Mouse (Mus musculus) gastrocnemius, postnatal 36 days (tissue): Measurements from ENCODE around the gene Hnrnpr. TPM values are rescaled to one million over a fixed set of nuclear protein-coding genes. Genes with fewer than 3 reads are reported as not detected.

Experiments used
- DNase-seq, 2 experiments: peaks; one replicate each; pipeline ENCODE4 v3.0.0; 2022
- intact Hi-C: fragments of 180-260 bp; cut with DNase I; formaldehyde crosslinking; loops from one replicate; pipeline ENCODE4 v1.15.1; 2025
- long read RNA-seq, 2 experiments: library from polyadenylated mRNA; stranded (forward); transcript quantifications; one replicate each; pipeline ENCODE4 v2.0.0; 2021
- total RNA-seq, 2 experiments: library from RNA; stranded (reverse); gene quantifications; 2 replicates each; pipeline ENCODE4 v1.2.3; 2021

Hnrnpr gene
- total RNA-seq = 10 to 100 TPM; 16.4 to 21.1 TPM
- long read RNA-seq, experiment 1, full-length matches to known transcripts = 10 of 10 reads
- long read RNA-seq, experiment 1, partial matches to known transcripts = 0 of 10 reads
- long read RNA-seq, experiment 1, other reads (novel, unspliced or antisense) = 0 of 10 reads
- long read RNA-seq, experiment 2, full-length matches to known transcripts = 15 of 20 reads
- long read RNA-seq, experiment 2, partial matches to known transcripts = 3 of 20 reads
- long read RNA-seq, experiment 2, other reads (novel, unspliced or antisense) = 2 of 20 reads

- intact Hi-C loops = loop anchor here (2.0 kb wide), 1 partner anchor 50 kb away; no protein-coding TSS in a partner anchor
- DNase-seq = peak; percentile 99
Measured at GRCm38 (mm10) chr4:136310229-136311041, at the start of gene Hnrnpr. Hnrnpr (plus strand) TSS chr4:136310942.

GRCm38 (mm10) chr4:136261912-136262311 is 48.8 kb upstream of the Hnrnpr start:
- DNase-seq = no peak
- intact Hi-C loops = loop anchor here (2.0 kb wide), 1 partner anchor 49 kb away; the partner anchor contains the start of gene Hnrnpr

GRCm38 (mm10) chr4:136263555-136263954 is 47.2 kb upstream of the Hnrnpr start:
- intact Hi-C loops = no loop called here
- no peak for DNase-seq

DNA sequence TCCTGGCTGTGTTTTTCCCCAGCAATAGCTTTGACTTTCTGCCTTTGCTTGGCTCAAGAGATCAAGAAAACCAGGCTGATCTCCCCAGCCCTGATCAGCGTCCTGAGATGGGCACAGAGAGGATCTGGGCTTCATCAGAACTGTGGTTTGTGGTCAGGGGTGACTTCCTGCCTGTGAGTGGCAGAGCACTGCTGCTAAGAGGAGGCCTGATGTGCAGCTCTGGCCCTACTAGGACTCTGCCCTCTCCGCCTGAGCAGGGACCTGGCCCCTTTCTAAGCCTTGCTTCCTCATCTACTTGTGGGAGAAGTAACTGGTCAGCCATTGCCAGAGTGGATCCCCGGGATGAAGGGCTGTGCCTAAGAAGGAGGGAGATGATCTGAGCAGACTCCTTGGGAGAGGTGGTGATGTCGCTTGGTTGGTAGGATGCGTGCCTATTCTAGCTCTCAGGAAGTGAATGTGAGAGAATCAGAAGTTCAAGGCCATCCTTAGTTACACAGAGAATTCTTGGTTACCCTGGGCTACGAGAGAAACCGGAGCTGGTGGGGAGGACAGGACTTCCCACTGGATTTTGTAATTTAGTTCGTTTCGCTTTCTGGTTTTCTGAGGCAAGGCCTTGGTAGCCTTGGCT is 43.9 kb upstream of the Hnrnpr start:
- intact Hi-C loops = no loop called here
- DNase-seq = no peak

GRCm38 (mm10) chr4:136268912-136269311 is 41.8 kb upstream of the Hnrnpr start:
- intact Hi-C loops = no loop called here
- DNase-seq = no peak

- intact Hi-C loops = no loop called here
- peak in 1 of 2 experiments; percentile 50 for DNase-seq
Measured at GRCm38 (mm10) chr4:136270648-136271047, 40.1 kb upstream of the Hnrnpr start.

GRCm38 (mm10) chr4:136281097-136281496 is 29.6 kb upstream of the Hnrnpr start:
- intact Hi-C loops = no loop called here
- DNase-seq = no peak

- intact Hi-C loops = no loop called here
- no peak for DNase-seq
Measured at GRCm38 (mm10) chr4:136281611-136282010, 29.1 kb upstream of the Hnrnpr start.

DNA sequence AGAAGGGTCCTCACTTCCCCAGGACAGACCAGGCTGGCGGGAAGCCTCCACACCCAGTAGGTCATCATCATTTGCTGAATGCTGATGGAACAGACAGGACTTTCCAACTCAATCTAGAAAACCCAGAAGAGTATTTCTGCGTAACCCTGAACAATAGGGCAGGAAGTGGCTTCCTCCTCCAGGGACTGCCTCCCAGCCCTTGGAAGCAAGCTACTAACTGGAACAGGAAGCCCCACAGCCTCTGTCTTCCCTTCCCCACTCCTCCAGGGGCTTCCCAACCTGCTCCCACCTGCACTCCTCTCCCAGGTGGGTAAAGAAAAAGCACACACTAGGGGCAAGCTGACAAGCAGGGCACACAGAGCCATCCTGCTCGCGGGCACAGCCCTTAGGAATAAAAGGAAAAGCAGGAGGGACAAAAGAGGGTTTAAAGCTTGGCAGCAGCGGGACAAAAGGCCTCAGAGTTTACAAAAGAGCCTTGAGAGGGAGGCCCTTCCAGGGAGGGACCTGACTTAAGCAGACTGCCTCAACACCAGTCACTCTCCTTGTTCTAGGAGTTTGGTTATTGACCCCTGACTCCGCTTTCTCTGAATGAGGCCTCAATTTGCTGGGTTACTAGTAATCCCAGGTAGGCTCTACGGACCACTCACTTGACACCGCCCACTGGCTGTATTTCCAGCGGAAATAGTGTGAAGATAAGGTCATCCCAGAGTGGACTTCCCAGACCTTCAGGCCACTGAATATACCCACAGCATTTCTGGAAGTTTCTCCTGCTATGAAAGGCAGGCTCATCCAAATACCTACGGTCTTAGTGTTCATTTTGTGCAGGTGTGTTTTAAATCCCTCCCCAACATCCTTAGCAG is 27.9 kb upstream of the Hnrnpr start:
- intact Hi-C loops = no loop called here
- peak in 1 of 2 experiments; percentile 19 for DNase-seq

DNA sequence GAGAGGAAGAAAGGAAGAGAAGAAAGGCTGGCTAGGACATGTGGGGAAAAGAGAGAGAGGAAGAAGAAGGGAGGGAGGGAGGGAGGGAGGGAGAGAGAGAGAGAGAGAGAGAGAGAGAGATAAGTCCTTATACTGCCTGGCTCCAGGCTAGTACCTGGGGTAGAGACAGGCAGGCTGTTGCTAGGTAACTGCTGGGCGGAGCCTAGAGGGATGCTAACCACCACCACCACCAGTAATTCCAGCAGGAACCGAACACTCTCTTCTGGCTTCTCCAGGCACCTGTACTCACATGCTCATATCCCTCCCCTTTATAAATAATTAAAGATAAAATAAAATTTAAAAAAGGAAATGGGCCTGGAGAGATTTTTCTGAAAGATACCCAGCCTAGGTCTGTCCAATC is 27.0 kb upstream of the Hnrnpr start:
- intact Hi-C loops = no loop called here
- no peak for DNase-seq

- intact Hi-C loops = no loop called here
- peak; percentile 45 to 82 for DNase-seq
Measured at GRCm38 (mm10) chr4:136284455-136284854, 26.3 kb upstream of the Hnrnpr start, which contains the start of gene Zfp46. Zfp46 (plus strand) TSS chr4:136284683.

GRCm38 (mm10) chr4:136284891-136285290 is 25.9 kb upstream of the Hnrnpr start:
- no peak for DNase-seq
- intact Hi-C loops = loop anchor here (1.0 kb wide), 1 partner anchor 25 kb away; no protein-coding TSS in a partner anchor

- intact Hi-C loops = loop anchor here (1.0 kb wide), 1 partner anchor 25 kb away; no protein-coding TSS in a partner anchor
- DNase-seq = peak; percentile 90 to 94
Measured at GRCm38 (mm10) chr4:136285348-136285810, 25.4 kb upstream of the Hnrnpr start.

DNA sequence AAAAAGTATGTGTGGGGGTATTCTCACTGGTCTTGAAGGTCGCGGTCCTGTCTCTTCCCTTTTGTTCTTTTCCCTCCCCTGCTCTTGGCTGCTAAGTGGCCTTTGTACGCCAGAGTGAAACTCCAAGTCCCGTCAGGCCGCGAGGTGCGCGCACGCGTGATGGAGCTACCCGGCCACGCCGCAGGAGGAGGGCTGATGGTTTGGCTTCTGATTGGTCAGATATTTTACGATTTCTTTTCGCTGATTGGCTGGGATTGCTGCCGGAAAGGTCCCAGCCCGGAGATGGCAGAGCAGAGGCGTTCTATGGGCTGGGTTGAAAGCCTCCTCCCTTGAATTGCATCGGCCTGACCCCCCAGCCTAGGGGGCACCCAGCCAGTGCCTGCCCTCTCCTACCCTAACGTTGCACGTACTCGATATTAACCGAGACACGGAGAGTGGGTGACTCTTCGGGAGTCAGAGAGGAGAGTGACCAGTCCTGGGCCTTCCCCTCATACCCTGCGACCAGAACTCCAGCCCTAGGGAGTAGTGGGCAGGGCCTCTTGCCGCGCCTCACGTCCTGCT is 24.9 kb upstream of the Hnrnpr start:
- intact Hi-C loops = loop anchor here (1.0 kb wide), 1 partner anchor 26 kb away; no protein-coding TSS in a partner anchor
- peak; percentile 90 to 95 for DNase-seq

GRCm38 (mm10) chr4:136289918-136290780 is 20.6 kb upstream of the Hnrnpr start:
- no peak for DNase-seq
- intact Hi-C loops = no loop called here

GRCm38 (mm10) chr4:136290781-136291595 is 19.8 kb upstream of the Hnrnpr start:
- no peak for DNase-seq
- intact Hi-C loops = no loop called here

DNA sequence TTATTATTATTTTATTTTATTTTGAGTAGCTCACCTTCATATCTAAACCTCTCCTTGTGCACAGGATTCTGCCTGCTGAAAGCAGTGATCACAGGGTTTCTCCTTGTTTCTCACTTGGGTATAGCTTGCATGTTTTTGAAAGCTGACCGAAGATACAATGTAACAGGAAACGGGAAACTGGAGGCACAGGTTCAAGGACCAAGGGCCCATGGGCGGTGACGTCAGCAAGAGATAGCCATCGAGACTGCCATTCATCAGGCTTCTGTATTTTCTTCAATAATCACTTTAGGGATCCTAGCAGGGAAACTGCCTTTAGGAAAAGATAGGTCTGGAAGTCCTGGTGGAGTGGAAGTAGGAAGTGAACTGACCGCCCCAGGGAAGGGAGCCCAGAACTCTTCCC is 19.1 kb upstream of the Hnrnpr start:
- intact Hi-C loops = no loop called here
- DNase-seq = no peak

- DNase-seq = no peak
Measured at GRCm38 (mm10) chr4:136295941-136296340, 14.8 kb upstream of the Hnrnpr start.

More at GRCm38 (mm10) chr4:136295941-136296340, 14.8 kb upstream of the Hnrnpr start:
- intact Hi-C loops = no loop called here
